Mouse (Mus musculus) yolk sac, embryonic 10.5 days (tissue): ENCODE measurements around the gene BC029722.

Source experiments
- DNase-seq: peaks from one replicate; pipeline ENCODE4 v3.0.0-alpha.2; 2017; ENCODE audit warnings: low spot score

BC029722 gene

DNA sequence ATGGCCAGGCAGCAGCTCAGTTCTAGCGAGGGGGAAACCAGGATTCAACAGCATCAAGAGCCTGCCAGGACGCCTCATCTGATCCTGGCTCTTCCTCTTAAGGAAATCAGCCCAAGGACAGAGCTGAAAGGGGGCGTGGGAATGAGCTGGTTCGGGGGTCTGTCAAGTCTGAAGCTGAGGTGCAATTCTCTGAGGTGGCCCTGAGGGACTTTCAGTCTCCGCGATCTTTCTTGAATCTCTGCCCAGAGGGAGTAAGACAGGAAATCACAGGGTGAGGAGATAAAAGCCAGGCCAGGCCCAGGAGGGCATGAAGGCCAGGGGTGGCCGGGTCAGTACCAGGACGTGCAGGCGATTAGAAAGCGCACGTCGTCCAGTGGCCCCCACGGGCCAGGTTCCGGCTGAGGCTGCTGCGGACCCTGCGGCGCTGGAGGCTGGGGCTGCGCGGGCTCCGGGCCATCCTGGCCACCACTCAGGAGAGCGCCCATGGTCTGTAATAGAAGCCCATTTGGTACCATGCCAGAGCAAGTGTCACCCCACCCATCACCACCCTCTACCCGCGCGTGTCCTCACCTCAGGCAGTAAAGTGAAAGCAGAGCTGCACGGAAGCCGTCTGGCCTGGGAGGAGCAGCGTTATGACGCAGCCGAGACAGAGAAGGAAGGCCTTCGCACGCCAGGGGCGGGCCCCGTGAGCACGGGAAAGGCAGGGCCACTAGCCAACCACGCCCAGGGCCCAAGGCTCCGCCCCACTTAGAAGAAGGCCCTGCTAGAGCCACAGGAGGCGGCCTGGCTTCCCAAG is 432 bp downstream of the BC029722 start:
- DNase-seq, result peak; percentile 94

DNA sequence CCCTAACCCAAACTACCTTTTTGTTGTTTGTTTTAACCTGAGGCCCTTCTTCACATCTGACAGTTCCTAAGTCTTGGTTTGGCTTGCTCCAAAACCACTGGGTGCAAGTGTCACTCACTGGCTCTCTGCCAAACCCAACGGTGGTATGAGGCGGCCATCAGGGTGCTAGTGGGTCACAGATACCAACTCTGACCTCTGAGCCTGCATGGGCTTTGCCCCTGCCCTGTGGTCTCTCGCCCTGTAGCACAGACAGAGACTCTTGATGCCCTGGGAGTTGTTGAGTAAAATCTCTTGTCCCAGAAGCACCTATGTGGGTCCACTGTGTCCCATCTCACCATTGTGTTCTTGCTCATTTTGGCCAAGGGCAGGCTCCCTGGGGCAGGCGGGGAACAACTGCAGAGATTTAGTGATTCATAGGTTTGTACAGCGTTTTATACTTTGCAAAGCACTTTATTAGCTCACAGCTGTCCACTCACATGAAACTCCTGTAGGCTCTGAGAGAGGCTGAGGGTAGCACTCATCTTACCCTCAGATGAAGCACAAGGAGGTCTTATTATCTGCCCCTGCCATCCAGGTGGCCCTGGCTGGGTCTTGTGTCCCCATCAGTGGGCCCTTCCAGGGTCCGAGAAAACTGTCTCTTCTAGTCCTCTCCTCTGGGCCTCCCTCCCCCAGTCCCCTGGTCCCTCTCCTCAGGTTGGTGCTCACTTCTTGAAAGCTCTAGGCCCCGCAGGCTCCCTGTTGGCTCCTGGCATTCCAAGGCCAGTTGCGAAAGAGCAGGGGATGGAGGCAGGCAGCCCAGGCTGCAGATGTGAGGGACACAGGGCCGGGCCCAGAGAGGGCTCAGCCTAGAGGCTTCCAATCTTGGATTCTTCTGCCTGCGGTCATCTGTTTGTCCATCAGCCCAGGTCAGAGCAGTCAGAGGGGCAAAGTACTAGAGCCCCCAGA is 1.7 kb downstream of the BC029722 start:
- peak; percentile 27 for DNase-seq

DNA sequence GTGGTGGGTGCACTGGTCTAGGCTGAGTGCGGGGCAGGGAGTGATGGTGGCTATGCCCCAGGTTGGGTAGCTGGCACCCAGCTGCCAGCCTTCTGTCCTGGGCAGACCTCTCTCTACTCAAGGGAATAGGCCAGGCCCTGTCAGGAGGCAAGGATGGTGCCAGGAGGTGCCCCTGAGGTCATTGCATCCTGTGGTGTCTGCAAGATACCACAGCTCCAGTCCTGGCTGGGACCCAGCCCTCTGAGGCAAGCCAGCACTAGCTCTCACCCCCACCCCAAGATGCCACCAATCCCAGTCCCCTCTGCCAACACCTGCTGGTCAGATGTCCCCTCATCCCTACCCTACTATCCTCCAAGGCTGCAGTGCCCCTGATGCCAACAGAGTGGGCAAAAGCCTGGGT is 3.0 kb downstream of the BC029722 start:
- no peak for DNase-seq

DNA sequence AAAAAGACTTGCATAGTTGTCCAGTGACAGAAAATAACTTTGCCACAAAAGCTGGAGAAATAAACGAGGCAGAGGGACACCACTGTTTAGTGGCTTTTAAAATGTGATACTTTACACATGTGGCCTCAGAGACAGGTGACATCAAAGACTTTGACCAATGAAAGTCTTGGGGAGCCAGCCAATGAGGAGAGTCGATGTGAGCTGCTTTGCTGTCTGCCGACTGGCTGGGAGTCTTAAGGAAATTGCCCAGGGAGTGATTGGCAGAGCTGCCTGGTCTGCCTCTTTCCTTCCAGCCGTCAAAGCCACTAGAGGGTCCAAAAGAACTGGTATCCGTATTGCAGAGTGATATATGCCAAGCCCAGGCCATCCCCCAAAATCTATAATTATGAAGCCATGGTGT is 4.4 kb downstream of the BC029722 start:
- DNase-seq, result no peak

DNA sequence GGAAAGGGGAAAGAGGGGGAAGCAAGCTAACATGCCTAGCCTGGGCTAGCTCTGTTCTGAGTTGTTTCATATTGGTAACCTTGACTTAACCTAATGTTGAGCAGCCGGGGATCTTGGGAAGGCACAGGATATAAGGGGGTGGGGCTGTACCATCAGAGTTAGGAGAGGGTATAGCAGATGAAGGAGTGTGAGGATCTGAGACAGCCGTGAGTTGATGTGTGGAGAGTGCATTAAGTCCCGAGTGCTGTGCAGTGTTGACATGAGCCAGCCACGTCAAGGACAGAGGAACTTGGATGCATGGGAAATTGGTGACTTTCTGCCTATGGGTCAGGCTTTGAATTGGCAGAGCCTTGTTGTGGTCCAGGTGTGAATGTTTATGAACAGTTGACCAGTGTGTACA is 6.6 kb downstream of the BC029722 start:
- no peak for DNase-seq

DNA sequence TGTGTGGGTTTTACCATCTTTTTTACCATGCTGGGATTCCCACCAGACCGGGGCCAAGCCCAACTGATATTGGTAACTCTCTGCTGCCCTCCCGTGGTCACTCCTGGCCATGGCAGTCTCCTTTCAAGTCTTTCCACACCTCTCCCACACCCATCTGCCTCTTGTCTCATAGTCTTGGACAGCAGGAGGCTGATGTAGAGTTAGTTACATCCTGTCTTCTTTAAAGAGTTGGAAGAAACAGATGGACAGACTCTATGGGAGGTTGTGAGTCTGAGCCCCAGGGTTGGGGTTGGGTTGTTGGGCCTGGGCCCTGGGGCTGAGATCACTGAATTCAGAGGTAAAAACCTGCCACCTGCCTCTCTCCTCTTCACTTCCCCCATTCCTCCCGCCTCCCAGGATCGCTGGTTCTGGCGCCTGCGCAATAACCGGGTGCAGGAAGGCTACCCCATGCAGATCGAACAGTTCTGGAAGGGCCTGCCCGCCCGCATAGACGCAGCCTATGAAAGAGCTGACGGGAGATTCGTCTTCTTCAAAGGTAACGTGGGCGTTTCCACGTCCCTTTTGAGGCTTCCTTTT is 7.3 kb downstream of the BC029722 start:
- DNase-seq, result peak; percentile 30

DNA sequence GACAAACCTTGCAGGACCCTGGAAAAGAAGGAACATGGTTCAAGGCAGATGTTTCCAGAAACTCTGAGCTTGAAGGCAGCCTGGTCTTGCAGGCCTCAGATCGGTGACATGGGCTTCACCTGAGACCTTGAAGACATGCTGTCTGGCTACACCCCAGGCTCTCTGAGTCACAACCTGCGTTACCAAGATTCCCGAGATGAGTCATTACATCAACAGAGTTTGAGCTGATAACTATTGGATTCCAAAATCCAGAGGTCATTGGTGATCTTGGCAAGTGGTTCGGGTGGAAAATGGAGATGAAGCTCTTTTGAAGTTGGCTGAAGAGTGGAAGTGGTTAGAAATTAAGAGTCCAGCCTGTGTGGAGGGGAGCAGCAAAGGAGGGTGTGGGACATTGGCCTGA is 9.6 kb downstream of the BC029722 start:
- DNase-seq, result no peak

DNA sequence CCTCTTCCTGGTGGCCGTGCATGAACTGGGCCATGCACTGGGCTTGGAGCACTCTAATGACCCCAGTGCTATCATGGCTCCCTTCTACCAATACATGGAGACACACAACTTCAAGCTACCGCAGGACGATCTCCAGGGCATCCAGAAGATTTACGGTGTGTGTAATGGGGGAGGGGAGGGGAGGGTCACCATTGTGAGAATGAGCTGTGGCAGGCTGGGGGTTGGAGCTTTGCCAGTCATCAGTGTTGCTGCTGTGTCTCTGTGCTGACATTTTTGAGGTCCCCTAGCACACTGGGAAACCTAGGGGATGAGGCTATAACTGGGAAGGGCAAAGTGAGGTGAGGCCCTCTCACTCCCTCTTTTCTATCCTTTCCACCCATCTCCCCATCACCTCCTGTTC is 11.8 kb downstream of the BC029722 start:
- DNase-seq, result no peak

DNA sequence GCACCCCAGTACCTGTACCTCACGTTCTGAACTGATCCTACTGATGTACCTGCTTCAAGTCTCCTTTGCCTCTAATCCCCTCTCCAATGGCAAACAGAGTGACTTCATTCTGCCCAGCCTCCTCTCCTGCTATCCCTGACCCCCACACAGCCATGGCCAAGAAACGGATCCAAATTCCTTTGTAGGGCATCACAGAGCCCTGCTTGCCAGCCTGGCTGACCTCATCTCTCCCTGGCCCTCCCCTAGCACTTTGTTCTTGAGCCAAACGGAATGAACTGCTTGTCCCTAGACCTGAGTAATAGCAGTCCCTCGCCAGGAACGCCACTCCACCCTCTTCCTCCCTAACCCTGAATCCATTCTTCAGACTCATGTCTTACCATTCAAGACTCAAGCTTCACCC is 12.7 kb downstream of the BC029722 start:
- DNase-seq, result no peak

DNA sequence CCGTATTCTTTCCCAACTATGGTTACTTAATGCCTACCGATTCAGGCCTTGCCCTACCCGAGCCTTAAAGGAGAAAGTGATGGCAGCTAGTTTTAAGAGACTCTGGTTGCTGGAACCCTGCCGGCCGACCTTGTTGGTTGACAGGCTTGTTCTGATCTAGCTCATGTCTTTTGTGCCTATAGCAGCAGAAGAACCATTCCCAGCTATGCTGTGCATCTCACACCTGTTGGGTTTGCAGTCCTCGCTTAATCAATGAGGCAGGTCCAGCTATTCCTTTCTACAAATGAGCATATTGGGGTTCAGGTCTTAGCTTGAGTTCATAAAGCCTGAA is 13.3 kb downstream of the BC029722 start:
- DNase-seq, result no peak

DNA sequence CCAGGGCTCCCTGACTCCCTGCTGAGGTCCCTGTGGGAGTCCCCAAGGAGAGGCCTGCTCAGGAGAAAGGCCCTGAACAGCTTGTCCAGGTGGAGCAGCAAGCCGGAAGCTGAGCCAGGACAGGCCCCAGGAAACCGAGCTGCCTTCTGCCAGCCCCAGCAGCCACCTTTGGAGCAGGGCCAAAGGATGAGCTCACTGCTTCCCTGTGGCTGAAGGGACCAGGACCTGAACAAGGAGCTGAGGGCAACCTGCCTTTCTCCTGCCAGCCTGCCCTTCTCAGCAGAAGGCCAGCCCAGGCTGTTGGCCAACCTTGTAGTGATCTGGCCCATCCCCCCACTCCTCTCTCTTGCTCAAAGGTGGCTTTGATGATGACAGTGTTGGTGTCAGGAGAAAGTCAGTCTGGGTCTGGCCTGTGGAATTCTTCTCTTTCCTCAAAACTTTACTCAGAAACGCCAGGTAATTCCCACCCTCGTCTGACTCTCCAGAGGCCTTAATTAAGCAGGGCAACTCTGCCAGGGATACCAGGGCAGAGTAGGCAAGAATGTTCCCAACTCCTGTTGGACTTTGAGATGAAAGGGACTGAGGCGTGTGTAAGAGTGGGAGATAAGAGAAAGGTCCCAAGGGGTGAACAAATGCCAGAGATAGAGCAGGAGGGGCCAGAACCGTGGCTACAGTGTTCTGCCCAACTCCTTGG is 13.8 kb downstream of the BC029722 start:
- DNase-seq, result no peak

DNA sequence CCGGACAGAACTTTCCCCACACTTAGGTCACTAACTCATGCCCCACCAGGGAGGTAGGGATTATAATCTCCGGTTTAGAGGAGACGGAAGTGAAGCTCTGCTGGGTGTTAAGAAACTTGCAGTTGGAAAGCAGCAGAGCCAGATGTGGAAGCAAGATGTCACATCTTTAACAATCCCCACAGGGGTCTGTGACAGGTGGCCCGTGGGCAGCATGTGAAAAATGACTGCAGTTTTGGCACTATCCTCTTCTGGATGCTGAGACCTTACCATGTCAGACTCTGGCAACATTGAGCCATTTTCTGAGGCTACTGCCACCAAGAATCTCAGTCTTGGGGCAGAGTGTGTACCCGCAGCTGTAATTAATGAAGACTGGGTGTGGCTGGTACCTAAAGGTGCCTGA is 15.2 kb downstream of the BC029722 start:
- DNase-seq, result no peak

DNA sequence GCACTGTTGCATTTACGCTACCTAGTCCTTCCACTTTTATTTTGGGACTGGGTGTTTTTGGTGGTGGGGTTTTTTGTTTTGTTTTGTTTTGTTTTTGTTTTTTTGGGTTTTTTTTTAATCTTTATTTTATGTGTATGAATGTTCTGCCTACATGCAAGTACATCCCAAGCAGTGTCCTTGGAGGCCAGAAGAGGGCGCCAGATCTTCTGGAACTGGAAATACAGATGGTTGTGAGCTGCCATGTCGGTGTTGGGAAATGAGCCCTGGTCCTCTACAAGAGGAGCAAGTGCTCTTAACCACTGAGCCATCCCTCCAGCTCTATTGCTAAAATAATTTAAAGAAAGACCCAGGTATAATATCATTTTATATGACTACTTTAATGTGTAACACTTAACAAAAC is 16.5 kb downstream of the BC029722 start:
- DNase-seq, result no peak

DNA sequence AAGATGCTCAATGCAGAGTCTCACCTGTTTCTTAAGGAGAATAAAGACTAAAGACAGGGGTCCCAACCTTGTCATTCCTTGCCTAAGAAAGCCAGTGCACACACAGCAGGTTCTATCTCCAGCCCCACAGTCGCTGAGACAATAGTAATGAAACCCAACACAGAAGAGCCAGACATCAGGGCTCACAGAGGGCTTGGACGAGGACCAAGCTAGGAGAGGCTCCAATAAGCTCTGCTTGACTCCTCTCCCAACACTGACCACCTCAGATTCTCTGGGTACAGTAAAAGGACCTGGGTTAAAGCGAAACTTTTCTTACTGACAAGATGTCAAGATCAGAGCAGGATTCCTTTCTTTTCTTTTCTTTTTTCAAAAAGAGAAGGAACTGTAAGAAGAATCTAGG is 20.6 kb downstream of the BC029722 start:
- no peak for DNase-seq

DNA sequence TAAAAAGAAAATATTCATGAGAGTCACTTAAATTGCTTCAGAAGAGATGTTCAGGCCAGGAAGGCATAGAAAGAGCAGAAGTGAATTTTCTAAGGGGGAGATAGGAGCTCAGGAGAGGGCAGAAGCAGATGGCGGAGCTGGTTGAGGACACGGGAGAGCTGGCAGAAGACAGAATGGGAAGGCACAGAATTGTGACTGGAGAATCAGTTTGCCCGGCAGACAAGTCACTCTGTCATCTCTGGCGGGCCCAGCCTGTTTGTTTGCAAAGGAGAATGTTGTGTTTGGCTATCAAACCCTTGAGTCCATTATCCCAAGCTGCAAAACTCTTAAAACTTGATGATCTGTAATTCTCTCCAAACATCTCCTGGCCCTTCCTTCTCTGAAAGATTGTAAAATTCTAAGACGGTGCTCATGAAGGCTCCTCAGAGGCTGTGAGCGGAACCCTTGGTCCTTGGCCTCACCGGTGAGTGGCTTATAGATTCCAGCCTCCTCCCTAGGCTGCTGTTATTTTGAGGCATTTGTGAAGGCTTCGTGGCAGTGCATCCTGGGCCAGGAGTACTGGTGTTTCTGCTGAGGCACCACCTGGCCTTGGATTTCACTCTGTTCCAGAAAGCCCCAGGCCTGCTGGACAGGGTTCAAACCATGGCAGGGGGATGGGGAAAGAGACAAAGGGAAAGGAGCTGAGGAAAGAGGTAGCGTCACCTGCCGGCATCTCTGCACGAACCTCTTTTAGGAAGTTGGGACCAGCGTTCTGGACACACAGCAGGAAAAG is 24.4 kb downstream of the BC029722 start:
- DNase-seq, result no peak

DNA sequence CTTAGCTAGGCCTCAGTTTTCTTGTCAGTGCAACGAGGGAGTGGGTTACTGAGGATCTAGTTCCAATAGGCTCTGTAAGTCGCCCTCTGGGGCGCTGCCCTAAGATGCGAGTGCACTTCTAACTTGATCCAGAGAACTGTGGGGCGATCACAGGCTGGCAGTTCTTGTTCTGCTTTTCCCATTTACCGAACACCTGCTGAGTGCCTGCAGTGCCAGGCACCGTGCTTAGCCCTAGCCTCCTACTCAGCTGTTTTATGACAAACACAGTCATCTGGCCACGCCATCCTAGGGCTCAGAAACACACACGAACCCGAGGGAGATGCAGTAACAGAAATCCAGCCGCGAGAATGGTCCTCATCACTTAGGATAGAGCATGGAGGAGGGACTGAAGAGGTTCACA is 26.3 kb downstream of the BC029722 start:
- DNase-seq, result no peak

DNA sequence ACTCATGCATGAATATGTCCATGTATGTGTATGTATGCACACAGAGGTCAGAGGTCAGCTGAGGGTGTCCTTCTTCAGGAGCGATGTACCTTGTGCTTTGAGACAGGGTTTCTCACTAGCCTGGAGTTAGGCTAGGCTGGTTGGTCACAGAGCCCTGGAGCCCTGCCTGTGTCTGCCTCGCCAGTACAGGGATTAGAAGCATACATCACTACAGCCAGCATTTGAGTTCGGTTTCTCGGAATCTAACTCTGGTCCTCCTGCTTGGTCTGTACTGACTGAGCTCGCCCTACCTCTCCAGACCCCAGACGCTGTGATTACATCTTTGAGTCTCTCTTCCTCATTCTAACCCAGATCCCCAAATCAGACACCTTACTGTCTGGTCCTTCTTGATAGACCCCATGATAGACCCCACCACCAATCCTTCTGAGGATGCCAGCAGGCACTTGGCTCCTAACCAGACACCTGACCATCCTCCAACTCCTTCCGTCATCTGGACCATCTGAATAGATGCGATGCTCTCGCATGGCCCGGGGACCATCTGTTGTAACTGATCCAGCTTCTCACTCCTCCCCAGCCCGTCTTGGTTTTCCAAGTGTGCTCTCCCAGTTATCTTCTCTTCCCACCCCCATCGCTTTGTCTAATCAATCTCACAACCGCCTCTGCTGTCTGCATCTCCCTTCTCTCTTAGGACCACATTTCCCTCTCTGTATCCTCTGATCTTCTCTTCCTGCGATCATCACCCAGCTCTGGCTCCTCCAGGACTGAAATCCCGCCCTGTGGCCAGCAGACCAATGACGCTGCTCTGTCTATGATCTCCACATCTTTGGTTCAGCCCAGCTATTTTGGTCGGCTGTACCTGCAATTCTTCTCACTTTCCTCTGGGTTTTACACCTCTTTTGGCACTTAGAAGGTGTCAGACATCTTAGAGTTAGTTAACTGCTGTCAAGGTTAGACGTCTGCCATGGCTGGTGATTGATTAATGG is 31.0 kb downstream of the BC029722 start:
- no peak for DNase-seq

DNA sequence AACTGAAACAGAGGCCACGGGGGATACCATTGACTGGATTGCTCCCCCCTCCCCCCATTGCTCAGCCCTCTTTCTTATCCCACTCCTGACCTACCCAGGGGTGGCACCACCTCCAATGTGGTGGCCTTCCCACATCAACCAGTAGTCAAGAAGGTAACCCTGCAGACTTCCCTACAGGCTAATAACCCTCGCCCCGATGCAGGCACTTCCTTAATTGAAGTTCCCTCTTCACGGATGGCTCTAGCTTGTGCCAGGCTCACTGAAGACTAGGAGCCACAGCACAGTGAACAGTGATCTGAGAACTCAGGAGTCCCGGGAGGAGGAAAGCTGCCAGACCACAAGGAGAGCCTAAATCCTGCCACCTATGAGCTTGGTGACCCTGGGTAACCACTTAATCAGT is 32.3 kb downstream of the BC029722 start:
- DNase-seq, result no peak

DNA sequence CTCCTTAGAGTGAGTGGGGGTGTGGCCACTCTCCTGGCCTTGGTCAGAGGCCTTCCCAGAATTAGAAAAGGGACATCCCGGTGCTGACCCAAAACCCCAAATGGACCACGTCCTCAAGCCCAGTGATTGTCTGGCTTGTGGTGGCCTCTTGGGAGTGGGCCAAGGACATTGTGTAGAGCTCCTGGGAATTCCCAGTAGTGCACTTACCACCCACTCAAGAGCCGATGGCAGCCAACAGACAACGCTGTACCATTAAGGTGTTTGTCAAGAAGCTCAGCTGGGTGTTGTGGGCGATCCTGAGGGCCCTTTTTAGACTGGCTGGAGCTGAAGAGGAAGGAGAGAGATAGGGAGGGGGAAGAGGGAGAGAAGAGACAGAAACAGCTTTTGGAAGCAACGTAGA is 34.7 kb downstream of the BC029722 start:
- DNase-seq, result no peak

DNA sequence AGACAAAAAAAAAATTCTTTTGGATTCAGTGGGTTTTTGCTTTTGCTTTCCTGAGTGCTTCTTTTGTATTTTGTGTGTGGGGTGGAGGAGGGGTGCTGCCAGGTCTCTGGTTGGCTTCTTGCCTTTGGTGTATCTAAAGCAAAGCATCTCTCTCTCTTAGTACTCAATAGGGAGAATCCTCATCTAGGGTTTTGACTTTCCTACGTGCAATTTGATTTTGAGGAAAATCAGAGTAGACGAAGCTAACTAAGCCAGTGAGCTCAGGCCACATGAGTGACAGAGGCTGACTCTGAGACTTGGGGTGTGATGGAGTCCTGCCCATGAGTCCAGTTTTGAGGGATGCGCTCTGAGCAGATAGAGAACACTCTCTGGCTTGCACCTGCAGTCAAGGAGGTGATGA is 39.7 kb downstream of the BC029722 start:
- no peak for DNase-seq
